Mouse (Mus musculus): ENCODE results near the gene Lmbr1l. TPM values are rescaled to one million over a fixed set of nuclear protein-coding genes. Genes with fewer than 3 reads are reported as not detected.

Gene Lmbr1l
- polyA plus RNA-seq, 1 experiment from 2014 or later, result 43.2 TPM

GRCm38 (mm10) chr15:98871070-98871915 lies 46.7 kb downstream of the Lmbr1l start, which contains the start of gene Kmt2d:
Kmt2d (minus strand) TSS chr15:98871204.
- Histone ChIP-seq H3K36me3 (peaks cover 3% of the 10 kb centered on the region), H3K27me3 (no peaks in the 10 kb centered on the region), H3K9me3 (no peaks in the 10 kb centered on the region), H3K4me3 (peak within 1 kb of the TSS; percentile 91), H3K4me2 (replicated peaks) (peak within 1 kb of the TSS; percentile 85), H3K9ac (replicated peaks) (peak within 1 kb of the TSS; percentile 98), H3K4me1 (peaks cover 42% of the 10 kb centered on the region), H3K27ac (replicated peaks) (peak within 1 kb of the TSS; percentile 99)
- ATAC-seq (replicated peaks), result peak; percentile 55
- WGBS, result under 1% methylated on average over 65 of the region's 94 CpGs

- ATAC-seq (replicated peaks), result no peak
- peaks cover 42% of the 10 kb centered on the region for H3K4me1 ChIP-seq
- WGBS, result 1% methylated on average over 16 of the region's 16 CpGs
Observed at GRCm38 (mm10) chr15:98870179-98871069, 47.6 kb downstream of the Lmbr1l start.

GRCm38 (mm10) chr15:98869342-98870178 lies 48.5 kb downstream of the Lmbr1l start:
- Histone ChIP-seq H3K9me3 (no peaks in the 10 kb centered on the region), H3K27ac (replicated peaks) (peak overlapping the region; percentile 28; the same call in 1 of the 2 replicates), H3K4me1 (peaks cover 42% of the 10 kb centered on the region), H3K4me3 (peak overlapping the region; percentile 91), H3K36me3 (peaks cover 20% of the 10 kb centered on the region), H3K9ac (replicated peaks) (peak overlapping the region; percentile 98), H3K4me2 (replicated peaks) (peak overlapping the region; percentile 85), H3K27me3 (no peaks in the 10 kb centered on the region)
- 13% methylated on average over 8 of the region's 8 CpGs for WGBS
- no peak for ATAC-seq (replicated peaks)

More at GRCm38 (mm10) chr15:98870179-98871069, 47.6 kb downstream of the Lmbr1l start:
- Histone ChIP-seq H3K27ac (replicated peaks) (peak overlapping the region; percentile 99), H3K9ac (replicated peaks) (peak overlapping the region; percentile 98), H3K4me3 (peak overlapping the region; percentile 91), H3K9me3 (no peaks in the 10 kb centered on the region), H3K27me3 (no peaks in the 10 kb centered on the region), H3K36me3 (peaks cover 11% of the 10 kb centered on the region), H3K4me2 (replicated peaks) (peak overlapping the region; percentile 85)

DNA sequence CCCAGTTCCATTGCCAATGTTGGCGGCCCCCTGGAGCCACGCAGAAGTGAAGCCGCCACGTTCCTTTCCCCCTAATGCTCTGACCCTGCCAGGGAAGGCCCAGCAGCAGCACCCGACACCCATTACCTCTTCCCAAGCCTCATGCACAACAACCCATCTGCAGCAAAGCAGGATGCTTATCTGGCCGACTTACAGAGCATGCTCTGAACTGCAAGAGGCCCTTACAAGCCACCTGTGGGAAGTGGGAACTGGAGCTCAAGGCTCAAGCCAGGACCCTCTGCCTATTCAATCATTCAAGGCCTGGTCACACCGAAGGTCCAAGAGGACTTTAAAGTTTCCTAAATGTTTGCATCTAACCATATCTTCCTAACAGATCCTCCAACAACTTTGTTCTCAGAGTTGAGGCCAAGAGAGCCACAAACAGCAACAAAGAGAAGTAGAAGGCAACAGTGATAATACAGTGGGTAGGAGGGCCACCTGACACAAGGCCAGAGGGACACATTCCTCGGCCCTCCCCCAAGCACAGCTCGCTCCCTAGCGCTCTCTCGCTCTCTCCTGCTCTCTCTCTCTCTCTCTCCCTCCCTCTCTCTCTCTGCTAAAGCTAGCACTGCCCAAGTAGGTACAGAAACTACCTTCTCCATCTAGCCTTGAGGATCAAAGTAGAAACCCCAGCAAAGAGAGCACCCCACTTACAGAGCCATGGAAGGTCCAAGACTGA lies 49.5 kb downstream of the Lmbr1l start:
- ATAC-seq (replicated peaks), result no peak
- Histone ChIP-seq H3K9ac (replicated peaks) (peak overlapping the region; percentile 98), H3K9me3 (no peaks in the 10 kb centered on the region), H3K27me3 (no peaks in the 10 kb centered on the region), H3K4me1 (peaks cover 42% of the 10 kb centered on the region), H3K4me3 (peak overlapping the region; percentile 91), H3K36me3 (peaks cover 30% of the 10 kb centered on the region), H3K4me2 (replicated peaks) (peak overlapping the region; percentile 85), H3K27ac (replicated peaks) (no peak overlapping the region)
- WGBS, result 34% methylated on average over 11 of the region's 11 CpGs

DNA sequence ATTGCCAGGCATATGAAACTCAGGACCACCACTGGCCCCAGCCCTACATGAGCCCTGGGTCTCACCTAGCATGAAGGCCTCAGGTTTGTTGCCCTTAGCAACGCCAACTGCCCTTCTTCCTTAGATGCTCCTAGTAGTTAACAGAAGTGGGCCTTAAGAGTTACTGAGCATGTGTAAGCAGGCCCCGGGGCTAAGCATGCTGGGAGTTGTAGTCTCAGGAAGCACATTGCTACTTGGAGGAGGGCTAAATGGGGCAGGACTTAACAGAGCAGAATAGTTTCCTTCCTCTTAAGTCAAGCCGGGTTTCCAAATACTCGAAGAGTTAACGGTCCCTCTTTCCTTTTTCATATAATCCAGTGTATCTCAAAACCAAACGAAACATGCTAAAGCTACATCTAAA lies 50.7 kb downstream of the Lmbr1l start:
- H3K4me3 ChIP-seq, result peak overlapping the region; percentile 91
- peaks cover 36% of the 10 kb centered on the region for H3K4me1 ChIP-seq
- WGBS, result 68% methylated on average over 6 of the region's 6 CpGs
- ATAC-seq (replicated peaks), result no peak
- H3K27me3 ChIP-seq, result no peaks in the 10 kb centered on the region
- H3K4me2 ChIP-seq (replicated peaks), result peak overlapping the region; percentile 85
- H3K9me3 ChIP-seq, result no peaks in the 10 kb centered on the region
- H3K9ac ChIP-seq (replicated peaks), result peak overlapping the region; percentile 98; the same call in 1 of the 2 replicates
- H3K27ac ChIP-seq (replicated peaks), result no peak overlapping the region
- peaks cover 42% of the 10 kb centered on the region for H3K36me3 ChIP-seq

DNA sequence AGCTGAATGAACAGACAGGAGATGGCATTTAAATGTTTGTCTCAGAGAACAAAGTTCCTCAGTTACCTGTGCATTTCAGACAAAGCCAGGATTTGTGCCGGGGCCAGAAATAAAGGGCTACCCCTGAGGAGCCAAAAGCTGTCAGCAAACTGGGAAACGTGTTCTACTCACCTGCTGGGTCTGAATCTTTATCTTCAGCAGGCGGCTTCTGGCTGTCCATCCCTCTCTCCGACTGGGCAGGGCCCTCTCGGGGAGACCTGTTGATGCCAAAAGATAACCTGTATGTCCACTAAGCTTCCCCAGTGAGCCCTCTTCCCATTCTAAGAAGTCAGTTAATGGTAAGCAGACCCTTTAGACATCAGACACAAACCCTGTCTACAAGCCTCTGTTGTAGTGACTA lies 51.5 kb downstream of the Lmbr1l start:
- H3K4me1 ChIP-seq, result peaks cover 36% of the 10 kb centered on the region
- no peak overlapping the region for H3K27ac ChIP-seq (replicated peaks)
- no peak overlapping the region for H3K4me2 ChIP-seq (replicated peaks)
- no peak overlapping the region for H3K4me3 ChIP-seq
- H3K36me3 ChIP-seq, result peaks cover 50% of the 10 kb centered on the region
- 90% methylated on average over 5 of the region's 5 CpGs for WGBS
- no peaks in the 10 kb centered on the region for H3K9me3 ChIP-seq
- no peak for ATAC-seq (replicated peaks)
- H3K27me3 ChIP-seq, result no peaks in the 10 kb centered on the region
- H3K9ac ChIP-seq (replicated peaks), result no peak overlapping the region; the same call in 1 of the 2 replicates

- Histone ChIP-seq H3K9ac (replicated peaks) (no peak overlapping the region), H3K9me3 (no peaks in the 10 kb centered on the region), H3K4me3 (no peak overlapping the region), H3K27ac (replicated peaks) (no peak overlapping the region), H3K4me2 (replicated peaks) (no peak overlapping the region), H3K27me3 (no peaks in the 10 kb centered on the region), H3K36me3 (peaks cover 58% of the 10 kb centered on the region), H3K4me1 (peaks cover 36% of the 10 kb centered on the region)
- WGBS, result 95% methylated on average over 8 of the region's 8 CpGs
- no peak for ATAC-seq (replicated peaks)
Observed at GRCm38 (mm10) chr15:98865771-98866170, 52.3 kb downstream of the Lmbr1l start.

DNA sequence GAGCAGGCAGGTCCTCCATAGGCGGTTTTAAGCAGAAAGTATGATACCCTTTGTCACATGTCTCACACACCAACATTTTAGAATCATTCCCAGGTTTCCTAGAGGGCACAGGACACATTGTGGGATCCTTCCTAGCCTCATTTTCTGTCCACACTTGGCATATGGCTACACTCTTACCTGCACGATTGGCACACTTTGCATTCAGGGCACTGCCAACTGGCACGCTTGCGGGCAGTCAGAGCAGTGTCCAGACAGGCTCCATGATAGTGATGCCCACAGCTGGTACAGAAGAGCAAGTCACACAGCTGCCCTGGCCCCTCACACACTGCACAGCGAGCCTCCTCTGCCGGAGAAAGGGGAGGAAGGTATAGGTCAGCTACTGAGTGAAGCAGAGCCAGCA lies 53.1 kb downstream of the Lmbr1l start:
- H3K36me3 ChIP-seq, result peaks cover 66% of the 10 kb centered on the region
- no peaks in the 10 kb centered on the region for H3K9me3 ChIP-seq
- peaks cover 33% of the 10 kb centered on the region for H3K4me1 ChIP-seq
- H3K4me3 ChIP-seq, result no peak overlapping the region
- no peak overlapping the region for H3K9ac ChIP-seq (replicated peaks)
- H3K27ac ChIP-seq (replicated peaks), result no peak overlapping the region
- no peak for ATAC-seq (replicated peaks)
- 94% methylated on average over 6 of the region's 6 CpGs for WGBS
- no peak overlapping the region for H3K4me2 ChIP-seq (replicated peaks)
- no peaks in the 10 kb centered on the region for H3K27me3 ChIP-seq

GRCm38 (mm10) chr15:98863451-98863958 lies 54.5 kb downstream of the Lmbr1l start:
- Histone ChIP-seq H3K4me2 (replicated peaks) (no peak overlapping the region), H3K27ac (replicated peaks) (no peak overlapping the region), H3K4me3 (no peak overlapping the region), H3K36me3 (peaks cover 80% of the 10 kb centered on the region), H3K9ac (replicated peaks) (no peak overlapping the region), H3K9me3 (no peaks in the 10 kb centered on the region), H3K4me1 (peaks cover 19% of the 10 kb centered on the region), H3K27me3 (no peaks in the 10 kb centered on the region)
- WGBS, result 91% methylated on average over 12 of the region's 12 CpGs
- ATAC-seq (replicated peaks), result no peak

DNA sequence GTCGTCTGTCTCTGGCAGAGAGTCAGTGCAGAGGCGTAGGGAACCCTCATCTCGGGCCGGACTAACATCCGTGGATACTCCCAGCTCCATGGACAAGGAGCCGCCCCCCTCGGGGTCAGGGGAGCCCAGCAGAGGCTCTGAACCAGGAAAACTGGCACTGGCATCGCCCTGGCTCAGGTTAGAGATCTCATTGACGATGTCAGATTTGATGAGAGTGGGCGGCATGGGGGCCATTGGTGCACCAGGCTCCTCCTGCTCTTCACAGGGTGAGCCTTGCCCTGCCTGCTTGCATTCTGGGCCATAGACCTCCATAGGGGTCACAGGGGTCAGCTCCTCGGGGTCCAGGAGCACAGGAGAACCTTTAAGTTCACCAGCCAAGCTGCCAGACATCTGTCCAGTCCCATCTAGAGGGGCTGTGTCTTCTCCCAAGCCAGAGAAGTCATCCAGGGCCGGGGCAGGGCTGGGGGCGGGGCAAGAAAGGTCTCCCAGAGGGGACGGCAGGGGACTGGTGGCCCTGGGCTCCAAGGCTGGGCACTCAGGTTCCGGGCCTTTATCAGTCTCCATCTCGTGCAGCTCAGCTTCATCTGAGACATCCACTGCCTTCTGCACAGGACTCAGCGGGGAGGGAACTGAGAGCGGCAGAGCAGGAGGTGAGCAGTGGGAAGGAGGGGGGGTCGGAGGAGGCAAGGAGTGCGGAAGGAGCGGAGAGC lies 56.2 kb downstream of the Lmbr1l start:
- H3K27me3 ChIP-seq, result no peaks in the 10 kb centered on the region
- H3K4me2 ChIP-seq (replicated peaks), result no peak overlapping the region
- H3K36me3 ChIP-seq, result peaks cover 96% of the 10 kb centered on the region
- no peak overlapping the region for H3K4me3 ChIP-seq
- H3K9ac ChIP-seq (replicated peaks), result no peak overlapping the region
- no peak for ATAC-seq (replicated peaks)
- WGBS, result 89% methylated on average over 21 of the region's 21 CpGs
- no peaks in the 10 kb centered on the region for H3K9me3 ChIP-seq
- H3K27ac ChIP-seq (replicated peaks), result no peak overlapping the region
- peaks cover 2% of the 10 kb centered on the region; the same call in 1 of the 2 replicates for H3K4me1 ChIP-seq

Data from forebrain, embryonic 15.5 days (tissue).